20 mouse cellular contexts compared by ENCODE assay signal in genomic region chr5:21113377-21113776, GRCm38 (mm10).
"Had no signal": no experiment of that assay in that cellular context is flagged by ENCODE, and none has a peak within 500 bp of the region (broad histone marks: within the 10 kb centered on the region; RNA-seq: fewer than 3 reads in every experiment).

No protein-coding gene starts in this region.

- H3K9ac ChIP-seq: limb, embryonic 12.5 days; limb, embryonic 15.5 days; liver, embryonic 12.5 days; liver, embryonic 15.5 days; lung, embryonic 15.5 days; midbrain, embryonic 12.5 days; midbrain, embryonic 15.5 days; stomach, embryonic 15.5 days had no signal

- H3K4me3 ChIP-seq: layer of hippocampus, adult 2 months; left cerebral cortex, adult 2 months; limb, embryonic 12.5 days; limb, embryonic 15.5 days; liver, embryonic 12.5 days; liver, embryonic 15.5 days; lung, embryonic 15.5 days; midbrain, embryonic 12.5 days; midbrain, embryonic 15.5 days; stomach, embryonic 15.5 days had no signal

- H3K27me3 ChIP-seq: limb, embryonic 12.5 days; limb, embryonic 15.5 days; liver, embryonic 12.5 days; liver, embryonic 15.5 days; lung, embryonic 15.5 days; midbrain, embryonic 12.5 days; midbrain, embryonic 15.5 days; stomach, embryonic 15.5 days had no signal

- H3K4me2 ChIP-seq: limb, embryonic 12.5 days; limb, embryonic 15.5 days; liver, embryonic 12.5 days; liver, embryonic 15.5 days; lung, embryonic 15.5 days; midbrain, embryonic 12.5 days; midbrain, embryonic 15.5 days; stomach, embryonic 15.5 days had no signal

- ATAC-seq: liver, embryonic 12.5 days; midbrain, embryonic 15.5 days had no signal

- DNase-seq: kidney, adult 18-20 months; kidney, adult 9 months; kidney, postnatal 14 days; kidney, postnatal 4 days; layer of hippocampus, adult 9-11 months; left cerebral cortex, postnatal 4 days; lung, adult 18-20 months; lung, postnatal 10 days; lung, postnatal 36 days; thymus, postnatal 25 days had no signal

- H3K36me3 ChIP-seq: limb, embryonic 12.5 days; limb, embryonic 15.5 days; liver, embryonic 12.5 days; liver, embryonic 15.5 days; lung, embryonic 15.5 days; midbrain, embryonic 12.5 days; midbrain, embryonic 15.5 days; stomach, embryonic 15.5 days had no signal

- H3K27ac ChIP-seq: layer of hippocampus, adult 2 months; left cerebral cortex, adult 2 months; limb, embryonic 12.5 days; limb, embryonic 15.5 days; liver, embryonic 12.5 days; liver, embryonic 15.5 days; lung, embryonic 15.5 days; midbrain, embryonic 12.5 days; midbrain, embryonic 15.5 days; stomach, embryonic 15.5 days had no signal

- H3K4me1 ChIP-seq: limb, embryonic 12.5 days; limb, embryonic 15.5 days; liver, embryonic 12.5 days; liver, embryonic 15.5 days; lung, embryonic 15.5 days; midbrain, embryonic 12.5 days; midbrain, embryonic 15.5 days; stomach, embryonic 15.5 days had no signal

- H3K9me3 ChIP-seq: limb, embryonic 12.5 days; limb, embryonic 15.5 days; liver, embryonic 12.5 days; liver, embryonic 15.5 days; lung, embryonic 15.5 days; midbrain, embryonic 12.5 days; midbrain, embryonic 15.5 days; stomach, embryonic 15.5 days had no signal
